Mouse (Mus musculus) right cerebral cortex, adult 2 months (tissue): ENCODE data around the gene Dcaf15.

Experiments used
- DNase-seq, 2 experiments: peaks; one replicate each; pipeline ENCODE4 v3.0.0; 2021 to 2022; ENCODE audit warnings: low spot score in 2 of 2

Gene Dcaf15

DNA sequence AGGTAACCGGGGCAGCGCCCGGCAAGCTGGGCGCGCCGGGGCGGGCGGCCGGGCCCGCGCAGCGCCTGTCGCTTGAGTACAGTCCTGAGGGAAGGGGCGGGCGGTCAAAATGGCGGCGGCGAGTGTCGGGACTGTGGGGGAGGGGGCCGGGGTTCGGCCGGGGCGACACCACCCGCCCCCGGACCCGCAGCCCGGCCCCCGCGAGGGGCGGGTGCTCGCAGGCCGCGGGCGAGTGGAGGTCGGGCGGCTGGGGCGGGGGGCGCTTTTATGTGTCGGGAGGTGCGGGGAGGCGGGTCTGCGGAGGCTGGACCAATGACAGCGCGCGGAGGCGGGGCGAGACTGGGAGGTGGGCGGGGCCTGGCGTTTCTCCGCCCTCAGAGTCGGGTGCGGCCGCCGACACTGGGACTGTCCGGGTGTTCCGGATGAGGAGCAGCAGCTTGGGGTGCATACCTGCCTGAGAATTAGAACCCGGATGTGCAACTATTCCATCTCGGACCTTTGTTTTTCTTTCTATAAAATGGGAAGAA is 37.5 kb downstream of the Dcaf15 start:
- DNase-seq = peak; percentile 94

DNA sequence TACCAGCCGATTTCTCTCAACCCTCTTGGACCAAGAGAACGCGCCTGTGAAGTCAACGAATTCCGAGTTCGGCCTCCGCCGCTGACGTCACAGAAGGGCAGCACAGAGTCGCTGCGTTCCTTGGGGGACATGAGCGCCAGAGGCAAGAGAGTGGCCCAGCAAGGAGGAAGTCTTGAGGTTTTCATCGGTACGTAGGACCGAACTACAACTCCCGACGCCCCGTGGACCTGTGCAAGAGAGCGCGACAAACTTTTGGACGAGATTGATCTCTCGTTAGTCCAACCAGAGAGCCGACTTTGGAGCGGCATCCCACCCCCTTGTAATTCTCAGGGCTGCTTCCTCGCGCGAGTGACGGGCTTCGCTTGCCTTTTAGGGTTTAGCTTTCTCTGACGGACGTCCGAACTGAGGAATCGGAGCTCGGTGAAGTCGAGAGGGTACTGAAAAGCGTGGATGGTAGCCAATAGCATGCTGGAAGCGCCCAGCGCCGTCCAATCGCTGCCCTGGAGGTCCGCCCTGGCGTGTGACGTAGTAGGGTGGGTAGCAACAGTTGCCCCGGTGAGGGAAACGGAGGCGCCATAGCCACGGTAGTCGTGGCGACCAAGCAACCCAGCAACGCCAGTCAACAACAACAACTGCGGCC is 38.2 kb downstream of the Dcaf15 start, which contains the start of gene Rfx1:
Gene Rfx1 (plus strand): TSS at position 544 of the 640 bp plus-strand sequence.
- peak; percentile 100 for DNase-seq

- no peak for DNase-seq
Observed at GRCm38 (mm10) chr8:84065457-84066072, 39.0 kb downstream of the Dcaf15 start.

DNA sequence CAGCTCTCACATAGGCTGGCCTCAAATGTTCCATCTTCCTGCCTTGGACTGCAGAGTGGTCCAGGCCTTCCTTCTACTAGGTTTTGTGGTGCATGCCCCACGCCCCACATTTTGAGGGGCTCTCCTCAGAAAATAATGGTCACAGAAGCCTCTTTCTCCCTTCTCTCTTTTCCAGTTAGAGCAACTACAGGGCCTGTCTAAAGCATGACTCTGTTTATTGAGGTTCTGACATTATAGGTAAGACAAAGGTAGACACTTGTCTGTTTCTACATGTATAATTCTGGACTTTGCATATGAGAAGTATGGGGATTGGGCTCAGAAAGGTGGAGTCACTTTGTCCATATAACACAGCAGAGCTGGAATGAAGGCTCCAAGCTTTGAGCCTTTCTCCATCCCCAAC is 39.5 kb downstream of the Dcaf15 start, which contains the start of gene Gm10643:
Gene Gm10643 (minus strand): TSS at position 101 of the 400 bp plus-strand sequence.
- no peak for DNase-seq

- DNase-seq = no peak
Observed at GRCm38 (mm10) chr8:84063861-84064610, 40.5 kb downstream of the Dcaf15 start.

DNA sequence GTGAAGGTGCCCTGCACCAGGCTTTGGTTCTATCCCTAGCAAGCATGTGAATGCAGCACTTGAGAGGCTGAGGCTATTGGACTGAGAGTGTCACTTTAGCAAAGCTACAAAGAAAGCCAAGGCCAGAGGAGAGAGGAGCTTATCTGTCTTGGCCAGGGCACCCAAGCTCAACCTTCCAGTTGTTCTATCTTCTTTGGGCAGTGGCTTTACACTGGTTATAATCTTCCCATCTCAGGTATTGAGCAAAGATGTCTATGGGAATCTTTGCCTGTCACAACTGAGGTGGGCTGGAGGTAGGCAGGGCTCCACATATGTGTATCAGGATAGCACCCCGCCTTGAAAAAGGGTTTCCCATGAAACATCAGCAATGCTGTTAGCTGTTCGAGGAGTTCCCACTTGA is 44.3 kb downstream of the Dcaf15 start:
- DNase-seq = no peak

GRCm38 (mm10) chr8:84059226-84059625 is 45.3 kb downstream of the Dcaf15 start:
- no peak for DNase-seq

- DNase-seq = no peak
Observed at GRCm38 (mm10) chr8:84057827-84058226, 46.7 kb downstream of the Dcaf15 start.

GRCm38 (mm10) chr8:84053229-84053628 is 51.3 kb downstream of the Dcaf15 start:
- no peak for DNase-seq

DNA sequence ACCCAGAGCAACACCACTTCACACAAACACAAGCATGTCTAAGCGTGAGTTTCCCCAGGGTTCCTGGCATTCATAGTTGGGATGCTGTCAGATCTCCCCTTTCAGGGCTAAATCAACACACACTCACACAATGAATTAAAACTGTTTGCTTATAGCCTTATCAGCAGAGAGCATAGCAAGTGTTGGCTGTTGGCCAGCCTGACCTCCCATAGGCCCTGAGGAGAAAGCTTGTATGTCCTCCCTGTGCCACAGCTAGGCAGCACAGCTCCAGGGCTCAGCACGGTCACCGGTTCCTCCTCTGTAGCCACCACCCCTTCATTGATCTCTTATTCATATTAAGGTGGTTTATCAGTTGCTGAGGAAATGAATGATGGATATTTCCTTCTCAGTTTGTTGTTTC is 51.8 kb downstream of the Dcaf15 start:
- no peak for DNase-seq

DNA sequence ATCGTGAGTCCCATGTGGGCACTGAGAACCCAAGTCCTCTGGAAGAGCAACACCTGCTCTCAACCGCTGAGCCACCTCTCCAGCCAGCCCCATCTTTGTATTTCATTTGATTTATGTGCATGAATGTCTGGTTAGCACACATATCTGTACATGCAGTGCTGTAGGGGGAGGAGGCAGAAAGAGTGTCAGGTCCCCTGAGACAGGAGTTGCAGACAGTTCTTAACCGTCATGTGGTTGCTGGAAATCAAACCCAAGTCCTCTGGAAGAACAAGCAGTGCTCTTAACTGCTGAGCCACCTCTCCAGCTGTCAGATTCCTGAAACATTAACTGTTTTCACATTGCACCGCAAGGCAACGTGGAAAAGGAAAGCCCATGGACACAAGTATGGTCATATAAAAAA is 56.4 kb downstream of the Dcaf15 start:
- DNase-seq = no peak
